Mouse (Mus musculus) bone marrow, adult 2 months (tissue): ENCODE measurements around the gene Lpin2.

Experiments
- CTCF ChIP-seq: fragments of 200-500 bp; IDR thresholded peaks from 2 replicates; pipeline ENCODE4 v1.5.1; 2011; ENCODE audit warnings: low read length, control low read depth; ENCODE audit not compliant: control insufficient read depth, insufficient read depth
- POLR2A ChIP-seq: fragments of 200-500 bp; IDR thresholded peaks from 2 replicates; pipeline ENCODE4 v1.6.1; 2011; ENCODE audit warnings: low read depth, mild to moderate bottlenecking, control low read depth, low read length, borderline replicate concordance; ENCODE audit not compliant: control insufficient read depth

DNA sequence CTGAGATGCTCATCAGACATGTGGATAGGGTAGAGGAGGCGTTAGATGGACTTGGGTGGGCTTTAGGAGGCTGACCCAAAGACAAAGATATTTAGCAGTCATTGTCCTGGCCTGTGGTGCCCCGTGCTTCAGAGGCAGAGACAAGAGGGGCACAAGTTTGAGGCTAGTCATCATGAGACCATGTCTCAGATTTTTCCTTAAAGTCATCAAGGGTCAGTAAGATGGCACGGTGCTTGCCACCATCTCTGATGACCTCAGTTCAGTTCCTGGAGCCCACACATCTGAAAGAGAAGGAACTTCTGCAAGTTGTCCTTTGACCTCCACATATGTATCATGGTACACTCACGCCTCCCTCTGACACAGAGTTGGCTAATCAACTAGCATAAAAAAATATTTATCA lies 39.2 kb upstream of the Lpin2 start:
- no peak for TF ChIP-seq POLR2A
- no peak for TF ChIP-seq CTCF
